Mouse (Mus musculus) embryonic facial prominence, embryonic 14.5 days (tissue): ENCODE measurements around the gene Atp6v0b. TPM values are rescaled to one million over a fixed set of nuclear protein-coding genes. Genes with fewer than 3 reads are reported as not detected.
A peak's percentile ranks its signal among the peaks of the same experiment; 100 is the strongest.

Experiments used
- ATAC-seq: fragments of 200-750 bp; cut with Nextera tagmentation; 2 replicates; pipeline ENCODE4 v1.8.0; 2017; ENCODE audit warnings: low read depth, moderate number of reproducible peaks, moderate TSS enrichment
- DNase-seq: peaks from one replicate; pipeline ENCODE4 v3.0.0-alpha.2; 2015; ENCODE audit warnings: low spot score
- H3K27ac ChIP-seq: fragments of 300-500 bp; sonication (generic); replicated peaks from 2 replicates; pipeline ENCODE4 v1.5.1; 2014; ENCODE audit warnings: low read depth, mild to moderate bottlenecking, low read length, moderate library complexity
- H3K27me3 ChIP-seq: fragments of 300-500 bp; sonication (generic); replicated peaks from 2 replicates; pipeline ENCODE4 v1.6.1; 2014; ENCODE audit warnings: low read length; ENCODE audit not compliant: control insufficient read depth, insufficient read depth
- H3K36me3 ChIP-seq: fragments of 300-500 bp; sonication (generic); 2 replicates; pipeline ENCODE4 v1.6.1; 2014; ENCODE audit warnings: low read length, mixed read lengths; ENCODE audit not compliant: control insufficient read depth, insufficient read depth
- H3K4me1 ChIP-seq: fragments of 300-500 bp; sonication (generic); 2 replicates; pipeline ENCODE4 v1.6.1; 2014; ENCODE audit warnings: antibody characterized with exemption, low read length; ENCODE audit not compliant: control insufficient read depth, insufficient read depth
- H3K4me2 ChIP-seq: fragments of 300-500 bp; sonication (generic); 2 replicates; pipeline ENCODE4 v1.6.1; 2014; ENCODE audit warnings: low read depth, mild to moderate bottlenecking, low read length, moderate library complexity, mixed read lengths
- H3K4me3 ChIP-seq: fragments of 300-500 bp; sonication (generic); 2 replicates; pipeline ENCODE4 v1.5.1; 2014; ENCODE audit warnings: low read depth, mild to moderate bottlenecking, low read length
- H3K9ac ChIP-seq: fragments of 300-500 bp; sonication (generic); 2 replicates; pipeline ENCODE4 v1.6.1; 2014; ENCODE audit warnings: low read depth, mild to moderate bottlenecking, low read length, moderate library complexity, mixed read lengths
- H3K9me3 ChIP-seq: fragments of 300-500 bp; sonication (generic); 2 replicates; pipeline ENCODE4 v1.6.1; 2016; ENCODE audit warnings: low read length; ENCODE audit not compliant: control insufficient read depth
- WGBS: fragments of 180-500 bp; shearing (Covaris S2); extraction: QIAGEN DNeasy Blood & Tissue Kit; methylation state at CpG from one replicate; pipeline ENCODE4 v1.1.7; 2014; 5-methylcytosine and 5-hydroxymethylcytosine counted together
- polyA plus RNA-seq: library from polyadenylated mRNA; unstranded; fragments of >200 nt; fragmentation: Nextera tagmentation; extraction: Ambion mirVana; gene quantifications from 2 replicates; pipeline ENCODE4 v1.2.1, GENCODE M21; 2014

Gene Atp6v0b
- polyA plus RNA-seq, 1 experiment from 2014 or later, result 230 TPM

GRCm38 (mm10) chr4:117889471-117889870 lies 2.3 kb upstream of the Atp6v0b start:
- H3K9me3 ChIP-seq, result no peaks in the 10 kb centered on the region
- H3K9ac ChIP-seq, result no peak overlapping the region
- WGBS, result 92% methylated on average over 15 of the region's 15 CpGs
- ATAC-seq (no peak), DNase-seq (no peak)
- H3K4me3 ChIP-seq, result no peak overlapping the region
- H3K27ac ChIP-seq, result no peak overlapping the region
- peaks cover 24% of the 10 kb centered on the region for H3K36me3 ChIP-seq
- peaks cover 16% of the 10 kb centered on the region; the same call in 1 of the 2 replicates for H3K4me1 ChIP-seq
- H3K27me3 ChIP-seq, result no peaks in the 10 kb centered on the region
- no peak overlapping the region for H3K4me2 ChIP-seq

DNA sequence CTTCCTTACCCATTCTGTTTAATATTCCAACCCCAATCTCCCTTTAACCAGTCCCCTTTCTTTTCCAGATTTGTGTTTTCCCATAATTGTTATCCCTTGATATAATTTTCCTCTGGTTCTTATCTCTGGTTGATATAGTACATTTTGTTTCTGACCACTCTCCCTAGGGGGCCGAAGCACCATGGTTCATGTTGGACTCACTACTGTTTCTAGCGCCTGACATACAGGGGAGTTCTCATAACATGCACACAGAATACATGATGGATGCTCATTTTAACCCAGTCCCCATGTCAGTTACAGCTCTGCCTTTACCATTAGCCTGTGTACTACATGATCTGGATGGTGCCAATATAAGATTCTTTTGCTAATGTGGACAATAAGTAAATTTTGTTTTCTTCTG lies 787 bp upstream of the Atp6v0b start:
- no peaks in the 10 kb centered on the region for H3K27me3 ChIP-seq
- 76% methylated on average over 2 of the region's 2 CpGs for WGBS
- no peak overlapping the region for H3K27ac ChIP-seq
- H3K9ac ChIP-seq, result no peak overlapping the region
- peaks cover 17% of the 10 kb centered on the region for H3K36me3 ChIP-seq
- peak overlapping the region; percentile 96 for H3K4me2 ChIP-seq
- H3K4me3 ChIP-seq, result peak overlapping the region; percentile 95
- peaks cover 22% of the 10 kb centered on the region; the same call in 1 of the 2 replicates for H3K4me1 ChIP-seq
- no peak for DNase-seq
- no peak for ATAC-seq
- no peaks in the 10 kb centered on the region for H3K9me3 ChIP-seq

GRCm38 (mm10) chr4:117886644-117887043 lies 489 bp downstream of the Atp6v0b start:
- Histone ChIP-seq H3K27me3 (no peaks in the 10 kb centered on the region), H3K9ac (peak overlapping the region; percentile 83), H3K36me3 (peaks cover 17% of the 10 kb centered on the region), H3K4me1 (peaks cover 20% of the 10 kb centered on the region; the same call in 1 of the 2 replicates), H3K4me2 (peak overlapping the region; percentile 96), H3K4me3 (peak overlapping the region; percentile 95), H3K9me3 (no peaks in the 10 kb centered on the region), H3K27ac (no peak overlapping the region)
- 2% methylated on average over 16 of the region's 24 CpGs for WGBS
- DNase-seq, result no peak
- no peak for ATAC-seq

- H3K9ac ChIP-seq, result peak overlapping the region; percentile 83
Observed at GRCm38 (mm10) chr4:117885994-117886393, 1.1 kb downstream of the Atp6v0b start.

DNA sequence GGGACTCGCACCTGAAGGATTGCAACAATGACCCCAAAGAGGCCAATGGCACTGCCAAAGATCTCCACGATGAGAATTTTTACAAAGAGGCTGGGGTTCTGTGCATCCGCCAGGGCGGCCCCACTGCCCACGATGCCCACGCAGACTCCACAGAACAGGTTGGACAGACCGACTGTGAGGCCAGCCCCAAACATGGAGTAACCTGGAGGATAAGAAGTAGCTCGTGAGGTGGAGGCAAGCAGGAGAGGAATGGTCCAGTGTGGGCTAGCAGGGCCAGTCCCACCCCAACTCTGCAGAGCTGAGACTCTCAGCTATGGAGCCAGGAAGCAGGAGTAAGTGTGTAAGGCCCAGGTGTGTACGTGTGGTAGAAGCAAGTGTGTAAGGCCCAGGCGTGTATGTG lies 2.0 kb downstream of the Atp6v0b start:
- Histone ChIP-seq H3K9ac (no peak overlapping the region), H3K4me1 (peaks cover 15% of the 10 kb centered on the region; the same call in 1 of the 2 replicates), H3K36me3 (peaks cover 30% of the 10 kb centered on the region), H3K27ac (no peak overlapping the region), H3K27me3 (no peaks in the 10 kb centered on the region), H3K9me3 (no peaks in the 10 kb centered on the region), H3K4me2 (no peak overlapping the region), H3K4me3 (no peak overlapping the region)
- no peak for DNase-seq
- no peak for ATAC-seq
- WGBS, result 94% methylated on average over 10 of the region's 10 CpGs

More at GRCm38 (mm10) chr4:117885994-117886393, 1.1 kb downstream of the Atp6v0b start:
- H3K27ac ChIP-seq, result no peak overlapping the region
- H3K4me3 ChIP-seq, result peak overlapping the region; percentile 95
- ATAC-seq, result no peak
- H3K4me2 ChIP-seq, result peak overlapping the region; percentile 96
- peaks cover 17% of the 10 kb centered on the region; the same call in 1 of the 2 replicates for H3K4me1 ChIP-seq
- H3K27me3 ChIP-seq, result no peaks in the 10 kb centered on the region
- H3K36me3 ChIP-seq, result peaks cover 21% of the 10 kb centered on the region
- WGBS, result 79% methylated on average over 9 of the region's 9 CpGs
- no peaks in the 10 kb centered on the region for H3K9me3 ChIP-seq
- no peak for DNase-seq

GRCm38 (mm10) chr4:117884146-117884545 lies 3.0 kb downstream of the Atp6v0b start:
- Histone ChIP-seq H3K4me1 (peaks cover 15% of the 10 kb centered on the region; the same call in 1 of the 2 replicates), H3K36me3 (peaks cover 35% of the 10 kb centered on the region), H3K27ac (no peak overlapping the region), H3K27me3 (no peaks in the 10 kb centered on the region), H3K9me3 (no peaks in the 10 kb centered on the region), H3K4me2 (peak overlapping the region; percentile 82), H3K4me3 (peak overlapping the region; percentile 79), H3K9ac (peak overlapping the region; percentile 88)
- WGBS, result 100% methylated on average over 1 of the region's 1 CpGs
- ATAC-seq, result no peak
- DNase-seq, result no peak

GRCm38 (mm10) chr4:117882701-117883691 lies 4.1 kb downstream of the Atp6v0b start, which contains the start of gene B4galt2:
B4galt2 (minus strand) TSS chr4:117883487.
- H3K27ac ChIP-seq, result peak within 1 kb of the TSS; percentile 78
- no peaks in the 10 kb centered on the region for H3K9me3 ChIP-seq
- peaks cover 15% of the 10 kb centered on the region; the same call in 1 of the 2 replicates for H3K4me1 ChIP-seq
- peaks cover 36% of the 10 kb centered on the region for H3K36me3 ChIP-seq
- no peaks in the 10 kb centered on the region for H3K27me3 ChIP-seq
- peak; percentile 76 for DNase-seq
- 2% methylated on average over 18 of the region's 103 CpGs for WGBS
- H3K4me3 ChIP-seq, result peak within 1 kb of the TSS; percentile 79
- ATAC-seq, result peak; percentile 66
- peak within 1 kb of the TSS; percentile 82 for H3K4me2 ChIP-seq
- H3K9ac ChIP-seq, result peak within 1 kb of the TSS; percentile 88

DNA sequence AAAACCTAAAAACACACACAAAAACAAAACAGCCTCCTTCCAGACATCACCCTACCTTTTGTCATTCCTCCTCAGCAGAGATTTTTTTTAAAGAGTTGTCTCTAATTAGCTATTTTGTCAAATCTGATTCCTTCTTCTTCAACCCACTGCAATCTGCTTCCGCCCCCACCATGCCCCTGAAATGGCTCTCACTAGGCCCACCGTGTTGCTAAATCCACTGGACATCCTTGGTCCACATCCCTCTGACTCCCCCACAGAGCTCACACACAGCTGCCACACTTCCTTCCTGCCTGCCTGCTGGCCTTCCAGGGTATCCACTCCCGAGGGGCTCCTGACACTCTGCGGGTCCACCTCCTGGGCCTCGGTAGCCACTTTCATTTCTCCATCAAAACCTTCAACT lies 8.4 kb downstream of the Atp6v0b start:
- Histone ChIP-seq H3K4me3 (no peak overlapping the region), H3K27me3 (no peaks in the 10 kb centered on the region), H3K4me2 (no peak overlapping the region), H3K9me3 (no peaks in the 10 kb centered on the region), H3K36me3 (peaks cover 62% of the 10 kb centered on the region), H3K4me1 (peaks cover 2% of the 10 kb centered on the region; the same call in 1 of the 2 replicates), H3K27ac (no peak overlapping the region), H3K9ac (no peak overlapping the region)
- WGBS, result 76% methylated on average over 5 of the region's 5 CpGs
- ATAC-seq (no peak), DNase-seq (no peak)
